Comparison of ENCODE assay signal across 24 mouse cellular contexts in the genomic region with DNA sequence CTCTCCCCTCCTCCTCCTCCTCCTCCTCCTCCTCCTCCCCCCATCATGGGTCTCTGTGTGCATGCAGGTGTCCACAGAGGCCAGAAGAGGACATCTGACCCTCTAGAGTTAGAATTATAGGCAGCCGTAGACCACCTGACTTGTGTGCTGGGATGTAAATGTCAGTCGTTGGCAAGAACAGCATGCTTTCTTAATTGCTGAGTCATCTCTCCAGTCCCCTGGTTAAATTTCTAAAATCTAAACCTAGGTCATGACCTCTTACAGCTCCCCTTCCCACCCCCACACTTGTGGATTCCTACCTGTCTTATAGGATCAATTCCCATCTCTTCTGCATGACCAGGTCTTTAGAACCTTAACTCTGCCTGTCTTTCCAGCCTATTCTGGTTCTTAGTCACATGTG.
"Had no signal": no experiment of that assay in that cellular context is flagged by ENCODE, and none has a peak within 500 bp of the region (broad histone marks: within the 10 kb centered on the region; RNA-seq: fewer than 3 reads in every experiment).

No protein-coding gene starts in this region.

- H3K27me3 ChIP-seq: heart, embryonic 12.5 days; hindbrain, embryonic 13.5 days; hindbrain, embryonic 15.5 days; limb, embryonic 12.5 days; liver, embryonic 15.5 days had no signal

- H3K9me3 ChIP-seq: heart, embryonic 12.5 days; hindbrain, embryonic 13.5 days; hindbrain, embryonic 15.5 days; limb, embryonic 12.5 days; liver, embryonic 13.5 days; liver, embryonic 15.5 days had no signal

- H3K27ac ChIP-seq: hindbrain, embryonic 13.5 days; hindbrain, embryonic 15.5 days; hindbrain, postnatal 0 days; layer of hippocampus, adult 2 months; limb, embryonic 12.5 days; liver, embryonic 13.5 days; liver, embryonic 15.5 days had no signal

- H3K4me2 ChIP-seq: heart, embryonic 12.5 days; hindbrain, embryonic 13.5 days; hindbrain, embryonic 15.5 days; limb, embryonic 12.5 days; liver, embryonic 11.5 days; liver, embryonic 13.5 days; liver, embryonic 15.5 days had no signal

- H3K4me3 ChIP-seq: heart, embryonic 12.5 days; hindbrain, embryonic 13.5 days; hindbrain, embryonic 15.5 days; layer of hippocampus, adult 2 months; limb, embryonic 12.5 days; liver, embryonic 13.5 days; liver, embryonic 15.5 days had no signal

- DNase-seq: gastrocnemius, postnatal 14 days; gastrocnemius, postnatal 36 days; heart, adult 18-20 months; heart, postnatal 14 days; heart, postnatal 36 days; kidney, adult 11 months; kidney, adult 2 months; kidney, adult 9 months; kidney, postnatal 10 days; kidney, postnatal 25 days; kidney, postnatal 4 days; layer of hippocampus, postnatal 36 days; left cerebral cortex, postnatal 4 days; liver; liver, embryonic 13.5 days; liver, postnatal 0 days had no signal

- H3K36me3 ChIP-seq: heart, embryonic 12.5 days; hindbrain, embryonic 13.5 days; hindbrain, embryonic 15.5 days; limb, embryonic 12.5 days; liver, embryonic 13.5 days; liver, embryonic 15.5 days had no signal

- H3K9ac ChIP-seq: heart, embryonic 12.5 days; hindbrain, embryonic 13.5 days; hindbrain, embryonic 15.5 days; limb, embryonic 12.5 days; liver, embryonic 13.5 days; liver, embryonic 15.5 days; liver, postnatal 0 days had no signal
